In genomic region chr6:48086957-48087715, GRCm38 (mm10) we compare ENCODE assay signal across 8 mouse cellular contexts. TPM values are rescaled to one million over a fixed set of nuclear protein-coding genes. Genes with fewer than 3 reads are reported as not detected.
DNase-seq lines count a peak whose midpoint lies in the region; ATAC-seq and TF ChIP-seq lines count a peak whose summit lies in the region.

No protein-coding gene starts in this region.

- WGBS in liver, embryonic 12.5 days (ENCODE audit: insufficient replicate concordance), result 26% methylated on average over 14 of the region's 14 CpGs
- WGBS in stomach, embryonic 16.5 days, result 38% methylated on average over 14 of the region's 14 CpGs

- TF ChIP-seq CTCF in embryonic fibroblast, embryonic 13.5 days (IDR thresholded peaks at IDR 0.05; ENCODE audit: borderline replicate concordance, insufficient read depth, low read length), result no peak

- ATAC-seq in erythroblast, adult 5-6 weeks (replicated peaks; ENCODE audit: low FRiP score, poor library complexity, severe bottlenecking), result no peak
- no peak for ATAC-seq in liver, embryonic 12.5 days
- no peak for ATAC-seq in stomach, embryonic 16.5 days (ENCODE audit: insufficient read depth, low FRiP score)

- TF ChIP-seq POLR2A in embryonic fibroblast, embryonic 13.5 days (IDR thresholded peaks at IDR 0.05; ENCODE audit: low read depth, low read length), result no peak

- DNase-seq in CD4-positive helper T cell, adult 2 months (ENCODE audit: low read depth, low spot score), result peak; percentile 50
- DNase-seq in adrenal gland, postnatal 10 days, result no peak
- DNase-seq in frontal cortex, postnatal 10 days (ENCODE audit: low spot score in 2 of 2), result no peak

- H3K36me3 ChIP-seq in erythroblast, embryonic 14.5 days (ENCODE audit: control insufficient read depth), result peaks cover 15% of the 10 kb centered on the region
- H3K36me3 ChIP-seq in liver, embryonic 12.5 days, result peaks cover 14% of the 10 kb centered on the region
- peaks cover under 1% of the 10 kb centered on the region; the same call in 1 of the 2 replicates for H3K36me3 ChIP-seq in stomach, embryonic 16.5 days (ENCODE audit: control insufficient read depth, insufficient read depth, low read length)

- H3K9ac ChIP-seq in liver, embryonic 12.5 days, result no peak overlapping the region
- H3K9ac ChIP-seq in stomach, embryonic 16.5 days (ENCODE audit: low read length), result no peak overlapping the region

- peaks cover 31% of the 10 kb centered on the region for H3K4me1 ChIP-seq in erythroblast, embryonic 14.5 days (ENCODE audit: control insufficient read depth)
- no peaks in the 10 kb centered on the region for H3K4me1 ChIP-seq in embryonic fibroblast, embryonic 13.5 days (ENCODE audit: control insufficient read depth, insufficient read depth, low read length)
- peaks cover 25% of the 10 kb centered on the region for H3K4me1 ChIP-seq in liver, embryonic 12.5 days
- H3K4me1 ChIP-seq in stomach, embryonic 16.5 days (ENCODE audit: control insufficient read depth, insufficient read depth, low read length), result peaks cover 9% of the 10 kb centered on the region

- H3K9me3 ChIP-seq in erythroblast, embryonic 14.5 days (ENCODE audit: control insufficient read depth, low read length), result no peaks in the 10 kb centered on the region
- no peaks in the 10 kb centered on the region for H3K9me3 ChIP-seq in liver, embryonic 12.5 days (replicated peaks)
- H3K9me3 ChIP-seq in stomach, embryonic 16.5 days (replicated peaks; ENCODE audit: control insufficient read depth, low read length), result no peaks in the 10 kb centered on the region

- no peak overlapping the region for H3K27ac ChIP-seq in embryonic fibroblast, embryonic 13.5 days (ENCODE audit: insufficient read depth, low read length)
- H3K27ac ChIP-seq in liver, embryonic 12.5 days, result no peak overlapping the region
- no peak overlapping the region for H3K27ac ChIP-seq in stomach, embryonic 16.5 days (ENCODE audit: low read length)

- no peaks in the 10 kb centered on the region for H3K27me3 ChIP-seq in erythroblast, embryonic 14.5 days (ENCODE audit: control insufficient read depth)
- H3K27me3 ChIP-seq in liver, embryonic 12.5 days (replicated peaks), result no peaks in the 10 kb centered on the region
- no peaks in the 10 kb centered on the region for H3K27me3 ChIP-seq in stomach, embryonic 16.5 days (ENCODE audit: control insufficient read depth, insufficient read depth, low read length)

- peak overlapping the region; percentile 92 for H3K4me2 ChIP-seq in liver, embryonic 12.5 days
- H3K4me2 ChIP-seq in stomach, embryonic 16.5 days (ENCODE audit: low read depth, low read length), result peak overlapping the region; percentile 94

- H3K4me3 ChIP-seq in erythroblast, embryonic 14.5 days (replicated peaks), result peak overlapping the region; percentile 81
- H3K4me3 ChIP-seq in embryonic fibroblast, embryonic 13.5 days (ENCODE audit: insufficient read depth, low read length), result peak overlapping the region; percentile 37; the same call in 1 of the 2 replicates
- H3K4me3 ChIP-seq in liver, embryonic 12.5 days, result peak overlapping the region; percentile 87
- peak overlapping the region; percentile 64 for H3K4me3 ChIP-seq in stomach, embryonic 16.5 days (replicated peaks; ENCODE audit: low read length)

RNA-seq across cellular contexts. Expression of gene Zfp746, which starts 0.7 kb away (rescaled TPM):
- 0.43 and 0.51 TPM in 2 replicates for polyA plus RNA-seq in erythroblast, embryonic 14.5 days (2012)
- total RNA-seq in erythroblast, adult 5-6 weeks (2015; ENCODE audit: low replicate concordance), result 8.1 and 14.2 TPM in 2 replicates
- 7.8 and 14.1 TPM in 2 replicates for total RNA-seq in erythroblast, adult 5-6 weeks (2017; ENCODE audit: low replicate concordance)
- polyA plus RNA-seq in embryonic fibroblast, embryonic 13.5 days (2011; ENCODE audit: insufficient read length, low read depth, missing spikeins), result 19.2 and 21.1 TPM in 2 replicates
- 10.4 and 10.5 TPM in 2 replicates for polyA plus RNA-seq in liver, embryonic 12.5 days (2016; fragmentation: Nextera tagmentation; extraction: Ambion mirVana)
- 5.8 and 6.0 TPM in 2 replicates for polyA plus RNA-seq in stomach, embryonic 16.5 days (2015; fragmentation: Nextera tagmentation; extraction: Ambion mirVana)
- total RNA-seq in adrenal gland, postnatal 10 days (2021), result 10 to 100 TPM; 22.6 to 26.4 TPM

RNA-seq across cellular contexts. Expression of gene Zfp777, which starts 38.4 kb away (rescaled TPM):
- polyA plus RNA-seq in erythroblast, embryonic 14.5 days (2012), result 0.81 and 0.94 TPM in 2 replicates
- total RNA-seq in erythroblast, adult 5-6 weeks (2015; ENCODE audit: low replicate concordance), result 1.5 and 1.7 TPM in 2 replicates
- total RNA-seq in erythroblast, adult 5-6 weeks (2017; ENCODE audit: low replicate concordance), result 1.5 and 5.0 TPM in 2 replicates
- polyA plus RNA-seq in embryonic fibroblast, embryonic 13.5 days (2011; ENCODE audit: insufficient read length, low read depth, missing spikeins), result 26.4 and 28.1 TPM in 2 replicates
- 4.9 and 5.5 TPM in 2 replicates for polyA plus RNA-seq in liver, embryonic 12.5 days (2016; fragmentation: Nextera tagmentation; extraction: Ambion mirVana)
- 4.4 and 4.5 TPM in 2 replicates for polyA plus RNA-seq in stomach, embryonic 16.5 days (2015; fragmentation: Nextera tagmentation; extraction: Ambion mirVana)
- 10 to 100 TPM; 25.2 to 33.8 TPM for total RNA-seq in adrenal gland, postnatal 10 days (2021)

Comparison
In these comparisons a context has a peak if more than half of its experiments do, and no peak if none do; other contexts are left out.
1. H3K4me3 ChIP-seq: peak in every context shown above with its lines; median percentile 87 in liver, embryonic 12.5 days; 81 in erythroblast, embryonic 14.5 days; 64 in stomach, embryonic 16.5 days; 37 in embryonic fibroblast, embryonic 13.5 days.